Mouse (Mus musculus) spleen, postnatal 36 days (tissue): Measurements from ENCODE around the gene Myrf.
"Not testable (repeated sequence)": the region's sequence is repeated elsewhere in the genome, so short reads cannot be mapped to it uniquely, and the experiment has no call there.

ENCODE experiments used
- DNase-seq, 2 experiments: peaks; one replicate each; pipeline ENCODE4 v3.0.0; 2022; ENCODE audit warnings: low spot score in 2 of 2, mixed read lengths in 1 of 2

Gene Myrf

GRCm38 (mm10) chr19:10176941-10177372 is 63.6 kb downstream of the Myrf start:
- DNase-seq: no peak

DNA sequence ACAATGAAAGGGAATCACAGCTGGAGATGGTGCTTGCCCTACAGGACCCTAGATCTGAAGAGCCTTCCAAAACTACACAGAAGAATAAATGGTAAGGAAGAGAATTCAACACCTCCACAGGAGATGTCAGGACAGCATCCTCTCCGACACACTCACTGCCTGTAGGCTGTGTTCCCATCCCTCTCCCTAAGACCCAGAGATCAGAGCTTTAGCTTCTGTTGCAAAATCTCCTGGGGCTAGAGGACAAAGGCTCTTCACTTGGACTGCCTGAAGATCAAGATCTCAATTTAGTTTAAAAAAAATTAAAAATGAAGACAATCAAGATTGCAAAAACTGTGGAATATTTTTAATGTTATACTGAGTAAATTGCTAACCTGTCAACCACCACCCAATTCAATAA is 64.1 kb downstream of the Myrf start:
- DNase-seq: no peak

DNA sequence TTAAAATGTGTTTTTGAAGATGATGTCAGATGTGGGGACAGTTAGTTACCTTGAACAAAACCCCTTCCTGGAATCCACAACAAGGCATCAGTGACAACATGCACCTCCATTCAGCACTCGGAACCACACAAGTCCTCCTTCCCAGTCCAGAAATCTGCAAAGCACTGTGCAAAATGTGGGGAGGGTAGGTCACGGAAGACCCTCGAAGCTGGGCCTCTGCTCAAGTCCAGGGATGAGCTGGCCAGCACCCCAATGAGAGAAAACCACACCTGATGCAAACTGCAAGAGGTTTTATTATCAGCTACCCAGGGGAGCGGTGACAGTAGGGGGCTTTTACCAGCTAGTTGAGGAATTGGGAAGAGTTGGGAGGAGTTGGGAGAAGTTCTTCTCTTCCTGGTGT is 65.6 kb downstream of the Myrf start:
- no peak for DNase-seq

DNA sequence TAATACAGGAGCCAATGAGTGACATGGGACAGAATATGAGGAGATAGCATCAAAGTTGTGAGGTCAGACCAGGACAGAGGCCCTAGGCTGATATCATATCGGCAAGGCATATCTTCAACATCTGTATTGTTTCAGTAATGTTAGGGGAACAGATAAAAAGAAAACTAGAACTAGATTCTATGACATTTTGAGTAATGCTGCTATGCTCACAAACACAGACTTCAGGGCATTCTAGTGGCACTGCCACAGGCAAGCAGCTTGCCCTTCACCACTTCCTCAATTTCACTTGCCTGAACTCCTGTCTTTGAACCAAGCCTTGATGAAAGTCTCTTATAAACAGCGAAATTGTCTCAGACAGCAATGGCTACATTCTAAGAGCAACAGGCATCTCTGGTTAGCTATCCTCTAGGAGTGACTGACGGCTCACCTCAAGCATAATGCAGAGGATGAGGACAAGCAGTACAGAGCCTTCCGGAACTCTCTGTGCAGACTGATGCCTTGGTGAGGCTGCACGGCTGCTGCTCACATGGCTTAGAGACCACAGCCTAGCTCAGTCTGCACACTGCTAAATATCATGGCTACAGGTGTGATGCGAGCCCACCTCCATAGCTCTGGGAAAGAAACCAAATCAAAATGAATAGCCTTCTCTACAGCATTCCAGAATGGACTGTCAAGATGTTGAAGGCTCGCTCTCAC is 66.6 kb downstream of the Myrf start:
- DNase-seq: no peak

DNA sequence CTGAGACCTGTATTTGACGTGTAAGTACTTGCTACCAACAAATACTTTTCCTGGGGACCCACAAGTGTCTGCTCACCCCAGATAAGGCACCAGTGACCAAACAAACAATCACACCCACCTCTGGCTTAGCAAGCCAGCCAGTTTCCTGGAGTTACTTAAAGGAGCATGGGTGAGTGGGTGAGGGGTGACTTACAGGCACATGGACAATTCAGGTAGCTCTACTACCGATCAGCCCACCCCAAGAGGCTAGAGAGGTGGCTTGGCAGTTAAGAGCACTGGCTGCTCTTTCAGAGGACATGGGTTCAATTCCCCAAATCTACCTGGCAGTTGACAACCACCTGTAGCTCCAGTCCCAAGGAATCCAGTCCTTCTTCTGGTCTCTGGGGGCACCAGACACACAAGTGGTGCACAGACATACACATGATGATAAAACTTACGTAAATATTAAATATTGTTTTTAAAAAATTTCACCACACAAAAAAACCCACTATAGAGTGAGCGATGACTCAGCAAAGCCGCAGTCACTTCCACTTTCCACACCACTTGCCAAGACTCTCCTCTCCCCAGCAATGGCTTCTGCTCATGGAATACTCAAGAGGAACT is 67.3 kb downstream of the Myrf start:
- DNase-seq: peak; percentile 32 to 72

GRCm38 (mm10) chr19:10171846-10172245 is 68.7 kb downstream of the Myrf start:
- no peak for DNase-seq

DNA sequence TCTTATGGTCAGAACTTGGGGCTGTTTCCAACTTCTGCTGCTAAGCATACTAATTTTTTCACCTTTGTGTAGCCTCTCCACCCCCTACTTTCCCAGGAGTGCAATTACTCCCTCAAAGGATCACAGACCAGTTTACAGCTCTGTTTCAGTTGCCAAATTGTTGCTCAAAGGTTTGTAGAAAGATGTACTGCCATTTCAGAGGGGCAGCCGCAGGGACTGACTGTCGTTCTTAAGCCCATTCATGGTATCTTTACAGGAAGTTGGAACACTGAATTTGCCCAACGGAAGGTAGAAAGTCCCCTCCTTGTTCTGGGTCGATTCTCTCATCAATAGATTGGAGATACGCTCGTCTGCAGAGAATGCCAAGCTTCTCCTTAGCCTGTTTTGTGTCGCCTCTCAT is 69.2 kb downstream of the Myrf start:
- DNase-seq: no peak

- DNase-seq: no peak
Measured at GRCm38 (mm10) chr19:10170466-10170865, 70.1 kb downstream of the Myrf start.

DNA sequence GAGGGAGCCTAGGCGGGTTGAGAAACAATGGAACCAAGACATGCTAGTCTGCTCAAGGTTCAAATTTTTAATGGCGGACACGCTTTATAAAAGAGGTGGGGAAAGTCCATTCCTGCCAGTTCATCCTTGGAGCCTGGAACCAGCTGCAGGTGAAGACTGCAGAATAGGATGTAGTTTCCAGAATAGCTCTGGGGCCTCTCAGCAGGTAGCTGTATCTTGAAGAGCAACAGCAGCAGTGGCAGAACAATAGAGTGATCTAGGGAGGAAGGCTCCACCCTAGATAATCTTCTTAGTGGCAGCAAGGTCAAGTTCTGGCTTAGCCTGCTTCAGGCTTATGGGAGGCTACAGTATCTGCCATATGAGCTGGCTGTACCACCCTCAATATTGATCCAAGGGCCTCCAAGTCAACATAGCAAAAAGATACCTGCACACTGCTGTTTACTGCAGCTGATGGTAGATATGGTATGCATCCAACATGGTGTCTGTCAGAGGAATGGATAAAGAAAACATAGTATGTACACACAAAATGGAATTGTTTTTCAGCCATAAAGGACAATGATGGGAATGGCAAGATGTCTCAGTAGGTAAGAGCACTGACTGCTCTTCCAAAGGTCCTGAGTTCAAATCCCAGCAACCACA is 70.7 kb downstream of the Myrf start:
- DNase-seq: not testable (repeated sequence)

GRCm38 (mm10) chr19:10169179-10169578 is 71.4 kb downstream of the Myrf start:
- DNase-seq: no peak

GRCm38 (mm10) chr19:10168441-10168840 is 72.1 kb downstream of the Myrf start:
- DNase-seq: no peak

DNA sequence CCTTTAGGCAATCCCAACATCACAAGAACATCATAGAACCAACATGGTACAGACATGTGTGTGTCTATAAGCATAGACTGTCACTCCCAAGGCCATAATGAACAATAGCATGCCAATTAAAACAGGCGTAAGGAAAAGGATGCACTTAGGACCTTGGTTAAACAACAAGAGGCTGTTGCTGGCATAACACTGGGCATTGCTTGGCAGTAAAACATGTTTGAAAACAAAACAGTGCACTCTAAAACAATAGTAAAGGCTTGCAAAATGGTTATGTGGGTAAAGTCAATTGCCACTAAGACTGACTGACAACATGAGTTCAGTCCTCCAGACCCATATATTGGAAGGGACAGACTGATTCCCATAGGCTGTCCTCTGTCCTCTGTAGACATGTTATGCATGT is 72.6 kb downstream of the Myrf start:
- DNase-seq: no peak

DNA sequence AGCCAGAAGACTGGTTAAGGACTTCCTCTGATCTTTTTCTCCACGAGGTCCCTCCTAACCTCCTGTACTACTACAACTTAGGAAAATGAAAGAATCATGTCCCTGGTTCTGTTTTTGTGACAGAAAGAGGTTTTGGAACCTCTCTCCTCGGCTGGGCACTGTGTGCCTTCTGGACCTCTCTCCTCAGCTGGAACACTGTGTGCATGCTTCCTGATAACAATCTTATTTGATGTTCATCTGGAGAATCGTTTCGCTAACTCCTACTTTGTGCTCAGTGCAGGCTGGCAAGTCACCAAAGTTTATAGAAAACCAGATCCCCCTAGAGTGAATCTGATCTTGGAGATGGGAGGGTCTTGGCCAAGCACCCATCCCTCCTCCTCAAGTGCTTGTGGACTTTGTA is 73.4 kb downstream of the Myrf start:
- DNase-seq: no peak

GRCm38 (mm10) chr19:10165928-10166327 is 74.6 kb downstream of the Myrf start:
- not testable (repeated sequence) for DNase-seq

DNA sequence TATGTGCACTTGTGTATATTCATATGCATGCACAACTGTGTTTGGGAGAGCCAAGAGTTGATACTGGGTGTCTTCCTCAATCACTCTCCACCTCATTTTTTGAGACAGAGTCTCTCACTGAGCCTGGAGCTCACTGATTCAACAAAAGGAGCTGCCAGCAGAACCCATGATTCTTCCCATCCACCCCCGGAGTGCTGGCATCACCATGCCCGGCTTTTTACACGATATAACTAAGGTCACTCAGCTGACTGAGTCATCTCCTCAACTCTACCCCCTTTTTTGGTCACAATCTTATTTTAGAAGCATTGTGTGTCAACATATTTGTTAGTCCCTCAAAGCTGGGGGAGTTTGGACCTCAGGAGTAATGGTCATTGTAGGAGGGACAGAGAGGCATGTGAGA is 76.7 kb downstream of the Myrf start:
- DNase-seq: no peak
